Mouse (Mus musculus) hematopoietic stem cell, adult 5-6 weeks (primary cell): Measurements from ENCODE around the gene Gpnmb. TPM values are rescaled to one million over a fixed set of nuclear protein-coding genes. Genes with fewer than 3 reads are reported as not detected.

Experiments used
- ATAC-seq, 2 experiments: fragments of 125-278 bp in 1 of 2; replicated peaks in 1 of 2; 2 replicates each; pipeline ENCODE4 v1.8.0; 2016 to 2017; ENCODE audit warnings: inconsistent platforms in 2 of 2, mild to moderate bottlenecking in 2 of 2, moderate number of reproducible peaks in 2 of 2, low read depth in 1 of 2, moderate TSS enrichment in 1 of 2; ENCODE audit not compliant: low FRiP score in 2 of 2, poor library complexity in 2 of 2, severe bottlenecking in 2 of 2, insufficient read depth in 1 of 2, low TSS enrichment in 1 of 2
- total RNA-seq: library from RNA; stranded (forward); fragments of 172-1452, 232-1000 nt; gene quantifications from 2 replicates; pipeline ENCODE4 v1.2.3, GENCODE M21; 2017

The Gpnmb gene
- total RNA-seq, 1 experiment from 2014 or later = not detected

DNA sequence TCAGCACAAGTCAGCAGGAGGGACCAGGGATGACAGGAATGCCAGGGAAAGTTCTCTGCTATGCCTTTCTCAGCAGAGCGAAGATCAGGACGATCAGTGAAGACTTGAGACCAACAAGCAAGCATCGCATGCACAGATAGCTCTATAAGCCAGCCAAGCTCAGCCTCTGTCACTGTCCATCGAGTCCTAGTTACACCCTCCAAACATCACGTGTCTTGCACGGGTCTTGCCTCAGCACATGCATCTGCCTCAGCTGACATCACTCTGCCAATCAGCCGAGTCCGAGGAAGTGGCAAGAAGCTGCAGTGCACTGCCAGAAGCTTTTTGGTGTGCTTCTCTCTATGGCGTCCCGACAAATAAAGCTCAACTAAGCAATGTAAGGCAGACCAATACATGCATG lies 13.0 kb upstream of the Gpnmb start:
- ATAC-seq = no peak

GRCm38 (mm10) chr6:49025290-49025689 lies 11.1 kb upstream of the Gpnmb start:
- ATAC-seq = no peak

GRCm38 (mm10) chr6:49026496-49026895 lies 9.8 kb upstream of the Gpnmb start:
- peak in 1 of 2 experiments; percentile 36; a peak in 2 of 4 replicates for ATAC-seq

- no peak for ATAC-seq
These were observed 8.3 kb upstream of the Gpnmb start for GRCm38 (mm10) chr6:49028019-49028418.

DNA sequence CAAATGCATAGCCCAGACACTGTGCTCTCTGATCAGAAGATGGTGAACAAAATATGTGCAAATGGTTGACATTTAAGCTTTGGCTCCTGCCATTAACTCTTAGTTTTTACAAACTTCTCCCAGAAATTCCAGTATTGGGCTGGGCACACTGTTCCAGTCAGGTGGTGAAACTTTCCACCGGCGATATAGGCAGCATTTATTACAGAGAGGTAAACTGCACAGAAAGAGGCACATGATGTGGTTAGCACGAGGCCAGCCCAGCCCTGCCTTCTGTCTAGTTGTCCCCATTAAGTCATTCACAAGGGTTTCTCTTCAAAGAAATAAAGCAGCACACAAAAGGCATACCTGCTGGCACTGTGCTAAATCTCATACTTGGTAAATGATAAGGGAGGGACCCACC lies 7.6 kb upstream of the Gpnmb start:
- ATAC-seq = no peak

- ATAC-seq = peak in 1 of 2 experiments; percentile 23; a peak in 1 of 4 replicates
These were observed 5.1 kb upstream of the Gpnmb start for GRCm38 (mm10) chr6:49031230-49031629.

DNA sequence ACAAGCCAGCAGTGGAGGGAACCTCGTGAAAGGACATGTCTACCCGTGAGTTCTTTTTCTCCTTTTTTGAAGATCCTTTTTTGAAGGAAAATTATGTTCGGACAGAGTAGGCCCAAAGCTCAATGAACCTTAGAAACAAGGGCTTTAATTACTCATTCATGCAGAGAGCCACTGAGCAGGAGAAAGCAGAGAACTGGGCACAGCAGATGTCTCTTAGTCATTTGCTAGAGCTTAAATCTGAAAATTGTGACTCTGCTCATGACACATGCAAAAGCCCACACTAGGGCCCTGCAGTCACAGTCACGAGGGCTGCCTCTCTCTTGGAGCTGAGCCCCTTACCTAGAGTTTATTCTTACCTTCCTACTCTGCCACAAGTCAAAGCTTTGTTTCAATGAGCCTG lies 3.6 kb upstream of the Gpnmb start:
- ATAC-seq = no peak

DNA sequence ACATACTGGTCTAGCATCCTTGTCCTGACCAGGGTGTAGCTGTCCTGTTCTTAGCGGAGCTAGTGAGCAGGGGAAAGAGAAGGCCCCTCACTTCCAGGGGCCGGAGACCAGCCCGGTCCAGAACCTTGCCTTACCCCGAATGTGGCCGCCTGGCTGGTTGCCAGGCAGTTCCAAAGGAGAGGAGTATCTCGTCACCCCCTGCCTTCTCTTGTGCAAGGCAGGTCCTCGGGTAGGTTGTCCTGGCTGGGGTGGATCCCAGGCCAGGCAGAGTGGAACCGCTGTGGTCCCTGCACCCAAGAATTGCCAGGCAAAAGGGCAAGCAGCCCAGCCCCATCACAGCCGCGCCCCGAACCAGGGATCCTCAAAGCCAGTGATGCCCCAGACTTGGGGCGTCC lies 919 bp downstream of the Gpnmb start:
- ATAC-seq = no peak

DNA sequence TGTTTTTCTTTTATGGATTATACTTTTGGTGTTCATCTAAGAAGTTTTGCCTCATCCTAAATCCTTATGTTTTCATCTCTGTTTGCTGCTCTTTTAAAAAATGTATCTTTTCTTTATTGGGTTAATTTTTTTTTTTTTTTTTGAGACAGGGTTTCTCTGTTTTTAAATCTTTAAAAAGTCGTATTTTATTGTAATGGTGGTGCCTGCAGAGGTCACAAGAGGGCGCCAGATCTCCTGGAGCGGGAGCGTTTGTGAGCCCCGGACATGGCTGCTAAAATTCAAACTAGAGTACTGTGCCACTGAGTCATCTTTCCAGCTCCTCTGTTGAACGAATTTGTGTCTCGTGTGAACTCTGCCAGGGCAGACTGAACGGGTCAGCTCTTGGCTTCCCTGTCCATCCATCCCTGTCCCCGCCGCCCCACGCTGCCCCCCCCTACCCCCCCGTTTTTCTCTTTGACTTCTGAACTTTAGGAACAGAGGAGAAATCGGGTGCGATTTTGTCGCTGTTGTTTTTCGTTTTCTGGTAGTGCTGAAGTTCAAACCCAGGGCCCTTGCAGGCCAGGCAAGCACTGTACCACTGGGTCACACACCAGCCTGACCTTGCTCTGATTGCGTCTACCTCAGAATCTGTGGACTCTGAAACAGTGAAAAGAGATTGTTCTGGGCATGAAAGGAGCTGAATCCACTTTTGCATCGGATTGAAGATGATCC lies 3.3 kb downstream of the Gpnmb start:
- ATAC-seq = peak; percentile 54 to 69; a peak in 3 of 4 replicates

- ATAC-seq = no peak
These were observed 10.2 kb downstream of the Gpnmb start for GRCm38 (mm10) chr6:49046502-49046901.

DNA sequence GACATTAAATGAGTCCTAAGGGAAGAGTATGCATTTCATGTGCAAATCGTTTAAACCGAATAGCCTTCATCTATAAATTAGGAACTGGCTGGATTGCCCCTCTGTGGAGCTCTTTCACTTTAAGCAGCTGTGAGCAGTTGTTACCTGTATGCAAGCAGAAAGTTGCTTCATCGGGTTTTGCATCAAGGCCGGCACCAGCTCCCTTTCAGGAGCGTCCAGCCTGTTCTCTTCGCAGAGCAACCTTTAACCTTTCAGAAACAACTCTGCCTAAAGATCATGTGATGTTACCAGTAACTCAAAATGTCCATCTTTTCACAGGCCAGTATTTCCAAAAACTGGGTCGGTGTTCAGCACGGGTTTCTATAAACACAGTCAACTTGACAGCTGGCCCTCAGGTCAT lies 10.6 kb downstream of the Gpnmb start:
- ATAC-seq = no peak

- ATAC-seq = no peak
These were observed 11.5 kb downstream of the Gpnmb start for GRCm38 (mm10) chr6:49047848-49048247.

- no peak for ATAC-seq
These were observed 12.0 kb downstream of the Gpnmb start for GRCm38 (mm10) chr6:49048395-49048794.

DNA sequence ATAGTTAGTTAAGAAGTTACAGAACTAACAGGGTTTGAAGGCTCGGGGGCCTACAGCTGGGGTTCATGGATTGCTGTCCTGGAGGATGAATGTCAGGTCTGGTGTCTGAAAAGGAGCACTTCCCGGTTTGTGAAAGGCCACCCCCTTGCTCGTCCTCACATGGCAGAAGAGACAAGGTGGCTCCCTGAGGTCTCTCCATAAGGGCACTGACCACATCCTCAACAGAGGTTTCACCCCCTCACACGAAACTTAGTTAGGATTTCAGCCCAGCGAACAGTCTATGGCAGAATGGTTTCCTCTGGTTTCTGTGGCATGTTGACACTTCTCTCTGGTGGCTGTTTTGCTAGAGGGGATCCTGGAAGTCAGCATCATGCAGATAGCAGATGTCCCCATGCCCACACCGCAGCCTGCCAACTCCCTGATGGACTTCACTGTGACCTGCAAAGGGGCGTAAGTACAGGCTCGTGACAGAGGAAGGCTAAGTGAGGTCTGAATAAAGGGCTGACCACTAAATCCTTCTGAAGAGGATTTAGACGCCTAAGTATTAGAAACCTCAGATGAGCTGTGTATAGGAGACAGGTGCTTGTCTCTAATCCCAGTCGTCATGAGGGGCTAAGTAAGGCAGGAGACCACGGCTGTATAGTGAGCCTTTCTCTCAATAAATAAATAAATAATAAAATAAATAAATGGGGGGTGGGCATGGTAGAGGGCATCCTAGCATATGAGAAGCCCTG lies 14.5 kb downstream of the Gpnmb start:
- peak in 1 of 2 experiments; percentile 30; a peak in 1 of 4 replicates for ATAC-seq

GRCm38 (mm10) chr6:49052191-49052590 lies 15.8 kb downstream of the Gpnmb start:
- peak; percentile 17 to 36; a peak in 1 of 4 replicates for ATAC-seq

- no peak for ATAC-seq
These were observed 18.9 kb downstream of the Gpnmb start for GRCm38 (mm10) chr6:49055256-49055733.

DNA sequence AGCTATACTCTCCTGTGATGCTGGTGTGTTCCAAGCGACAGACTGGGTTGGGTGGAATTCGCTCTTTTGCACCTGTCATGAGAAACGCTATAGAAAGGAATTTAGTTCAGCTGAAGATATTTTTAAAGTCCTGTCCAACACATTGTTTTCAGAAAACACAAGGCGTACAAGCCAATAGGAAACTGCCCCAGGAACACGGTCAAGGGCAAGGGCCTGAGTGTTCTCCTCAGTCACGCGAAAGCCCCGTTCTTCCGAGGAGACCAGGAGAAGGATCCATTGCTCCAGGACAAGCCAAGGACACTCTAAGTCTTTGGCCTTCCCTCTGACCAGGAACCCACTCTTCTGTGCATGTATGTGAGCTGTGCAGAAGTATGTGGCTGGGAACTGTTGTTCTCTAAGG lies 19.7 kb downstream of the Gpnmb start:
- ATAC-seq = no peak
